10 mouse cellular contexts compared by ENCODE assay signal in genomic region chr9:40227874-40228789, GRCm38 (mm10). TPM values are rescaled to one million over a fixed set of nuclear protein-coding genes. Genes with fewer than 3 reads are reported as not detected.
A peak's percentile ranks its signal among the peaks of the same experiment; 100 is the strongest.
DNase-seq lines count a peak whose midpoint lies in the region; ATAC-seq lines count a peak whose summit lies in the region.
"Had no signal": no experiment of that assay in that cellular context is flagged by ENCODE, and none has a peak within 500 bp of the region (broad histone marks: within the 10 kb centered on the region; RNA-seq: fewer than 3 reads in every experiment).

No protein-coding gene starts in this region.

- H3K36me3 ChIP-seq in liver, embryonic 12.5 days: no peaks in the 10 kb centered on the region
- no peaks in the 10 kb centered on the region for H3K36me3 ChIP-seq in hindbrain, embryonic 11.5 days (ENCODE audit: control insufficient read depth, insufficient read depth, low read length)
- no peaks in the 10 kb centered on the region for H3K36me3 ChIP-seq in limb, embryonic 10.5 days
- H3K36me3 ChIP-seq: embryonic facial prominence, embryonic 13.5 days had no signal

- ATAC-seq in liver, embryonic 12.5 days: no peak
- ATAC-seq in hindbrain, embryonic 11.5 days (ENCODE audit: low FRiP score): peak; percentile 79
- no peak for ATAC-seq in inflammation-experienced regulatory T-cells, adult 6 months

- H3K9ac ChIP-seq in liver, embryonic 12.5 days: no peak overlapping the region
- H3K9ac ChIP-seq in hindbrain, embryonic 11.5 days (ENCODE audit: low read depth, low read length): no peak overlapping the region
- H3K9ac ChIP-seq: embryonic facial prominence, embryonic 13.5 days had no signal

- WGBS in liver, embryonic 12.5 days (ENCODE audit: insufficient replicate concordance): 52% methylated on average over 10 of the region's 10 CpGs
- WGBS in hindbrain, embryonic 11.5 days: 75% methylated on average over 10 of the region's 10 CpGs
- 77% methylated on average over 10 of the region's 10 CpGs for WGBS in limb, embryonic 10.5 days

- H3K4me1 ChIP-seq in liver, embryonic 12.5 days: no peaks in the 10 kb centered on the region
- no peaks in the 10 kb centered on the region for H3K4me1 ChIP-seq in hindbrain, embryonic 11.5 days (replicated peaks; ENCODE audit: control insufficient read depth, insufficient read depth, low read length)
- no peaks in the 10 kb centered on the region for H3K4me1 ChIP-seq in limb, embryonic 10.5 days
- H3K4me1 ChIP-seq: embryonic facial prominence, embryonic 13.5 days had no signal

- H3K4me2 ChIP-seq in liver, embryonic 12.5 days: no peak overlapping the region
- no peak overlapping the region for H3K4me2 ChIP-seq in hindbrain, embryonic 11.5 days (replicated peaks; ENCODE audit: low read depth, low read length)
- H3K4me2 ChIP-seq: embryonic facial prominence, embryonic 13.5 days had no signal

- no peaks in the 10 kb centered on the region for H3K9me3 ChIP-seq in liver, embryonic 12.5 days (replicated peaks)
- no peaks in the 10 kb centered on the region for H3K9me3 ChIP-seq in hindbrain, embryonic 11.5 days (ENCODE audit: control insufficient read depth, low read length)
- H3K9me3 ChIP-seq in limb, embryonic 10.5 days (replicated peaks): no peaks in the 10 kb centered on the region
- H3K9me3 ChIP-seq: embryonic facial prominence, embryonic 13.5 days had no signal

- H3K27me3 ChIP-seq in liver, embryonic 12.5 days (replicated peaks): no peaks in the 10 kb centered on the region
- no peaks in the 10 kb centered on the region for H3K27me3 ChIP-seq in hindbrain, embryonic 11.5 days (ENCODE audit: control insufficient read depth, insufficient read depth, low read length)
- H3K27me3 ChIP-seq in limb, embryonic 10.5 days (ENCODE audit: low read depth, poor library complexity, severe bottlenecking): no peaks in the 10 kb centered on the region

- DNase-seq in liver (peak; percentile 47), R1 (ENCODE audit: low read depth, low spot score) (peak; percentile 82)
- DNase-seq in embryo, embryonic 11 days: peak; percentile 75
- peak; percentile 79 for DNase-seq in hindbrain, embryonic 11.5 days (ENCODE audit: low spot score)
- peak; percentile 66 for DNase-seq in limb, embryonic 10.5 days (ENCODE audit: low spot score)
- DNase-seq in neural tube, embryonic 10.5 days (ENCODE audit: extremely low spot score, low spot score): peak; percentile 47

- no peak overlapping the region for H3K27ac ChIP-seq in liver, embryonic 12.5 days
- no peak overlapping the region for H3K27ac ChIP-seq in hindbrain, embryonic 11.5 days (ENCODE audit: low read depth, low read length)
- H3K27ac ChIP-seq in limb, embryonic 10.5 days: no peak overlapping the region
- H3K27ac ChIP-seq: embryonic facial prominence, embryonic 13.5 days; macrophage had no signal

- H3K4me3 ChIP-seq in liver, embryonic 12.5 days: no peak overlapping the region
- no peak overlapping the region for H3K4me3 ChIP-seq in hindbrain, embryonic 11.5 days (ENCODE audit: low read depth, low read length)
- no peak overlapping the region for H3K4me3 ChIP-seq in limb, embryonic 10.5 days
- H3K4me3 ChIP-seq: embryonic facial prominence, embryonic 13.5 days had no signal

RNA-seq across cellular contexts. Expression of gene Zfp202, which starts 36.0 kb away (rescaled TPM):
- polyA plus RNA-seq in liver, embryonic 12.5 days (2016; fragmentation: Nextera tagmentation; extraction: Ambion mirVana): 2.1 TPM in 2 replicates
- 5.6 and 8.6 TPM in 2 replicates for polyA plus RNA-seq in hindbrain, embryonic 11.5 days (2014; fragmentation: Nextera tagmentation; extraction: Ambion mirVana)
- 7.5 and 8.4 TPM in 2 replicates for polyA plus RNA-seq in limb, embryonic 10.5 days (2016; fragmentation: Nextera tagmentation; extraction: Ambion mirVana)
- polyA plus RNA-seq in inflammation-experienced regulatory T-cells, adult 6 months (2017; shearing (Covaris generic)): 1 to 10 TPM in 2 of 3 experiments, under 1 TPM in 1; 0.44 to 2.2 (median 1.6) TPM

RNA-seq across cellular contexts. Expression of gene Scn3b, which starts 40.9 kb away (rescaled TPM):
- polyA plus RNA-seq in liver, embryonic 12.5 days (2016; fragmentation: Nextera tagmentation; extraction: Ambion mirVana): 0.12 and 0.55 TPM in 2 replicates
- polyA plus RNA-seq in hindbrain, embryonic 11.5 days (2014; fragmentation: Nextera tagmentation; extraction: Ambion mirVana): 22.5 and 23.5 TPM in 2 replicates
- polyA plus RNA-seq in limb, embryonic 10.5 days (2016; fragmentation: Nextera tagmentation; extraction: Ambion mirVana): 0.08 and 0.15 TPM in 2 replicates
- not detected for polyA plus RNA-seq in inflammation-experienced regulatory T-cells, adult 6 months (2017; shearing (Covaris generic))

RNA-seq across cellular contexts. Expression of gene Olfr986, which starts 47.4 kb away (rescaled TPM):
- polyA plus RNA-seq in liver, embryonic 12.5 days (2016; fragmentation: Nextera tagmentation; extraction: Ambion mirVana): not detected in 2 replicates
- not detected in 2 replicates for polyA plus RNA-seq in hindbrain, embryonic 11.5 days (2014; fragmentation: Nextera tagmentation; extraction: Ambion mirVana)
- not detected in 2 replicates for polyA plus RNA-seq in limb, embryonic 10.5 days (2016; fragmentation: Nextera tagmentation; extraction: Ambion mirVana)
- polyA plus RNA-seq in inflammation-experienced regulatory T-cells, adult 6 months (2017; shearing (Covaris generic)): not detected
- polyA plus RNA-seq: embryonic facial prominence, embryonic 13.5 days; macrophage had no signal

Comparison
In these comparisons a context has a peak if more than half of its experiments do, and no peak if none do; other contexts are left out.
1. RNA of gene Scn3b, which starts 40.9 kb away (polyA plus RNA-seq): 22.5 to 23.5 TPM in hindbrain, embryonic 11.5 days; 0.08 to 0.15 TPM in limb, embryonic 10.5 days, 0.12 to 0.55 TPM in liver, embryonic 12.5 days and not detected in inflammation-experienced regulatory T-cells, adult 6 months; every median in the first group is over 10 times any median in the second.
2. Peak in every context shown above with its lines, with median percentiles within 50 percentile points of each other: DNase-seq.